Mouse (Mus musculus) MEL (cell line): Measurements from ENCODE around the gene Ssmem1. TPM values are rescaled to one million over a fixed set of nuclear protein-coding genes. Genes with fewer than 3 reads are reported as not detected.

Experiments
- DNase-seq: peaks from one replicate; pipeline ENCODE4 v3.0.0; 2011; ENCODE audit warnings: low read depth, low spot score
- H3K27ac ChIP-seq: 2 replicates; pipeline ENCODE4 v1.5.1; 2012; ENCODE audit warnings: low read depth, mild to moderate bottlenecking, control low read depth, low read length, moderate library complexity; ENCODE audit not compliant: control insufficient read depth
- H3K27me3 ChIP-seq, 2 experiments: fragments of 150-350 bp in 1 of 2; sonication (generic) in 1 of 2; 2 replicates each; pipeline ENCODE4 v1.6.1; 2012; ENCODE audit warnings: low read length in 2 of 2, mild to moderate bottlenecking in 2 of 2, improper control_type of control experiment in 1 of 2, moderate library complexity in 1 of 2; ENCODE audit not compliant: insufficient read depth in 2 of 2, control insufficient read depth in 1 of 2
- H3K36me3 ChIP-seq, 2 experiments: 2 replicates each; pipeline ENCODE4 v1.6.1; 2012 to 2014; ENCODE audit warnings: low read length in 2 of 2, improper control_type of control experiment in 1 of 2, inconsistent platforms in 1 of 2, mild to moderate bottlenecking in 1 of 2; ENCODE audit not compliant: insufficient read depth in 2 of 2, control insufficient read depth in 1 of 2
- H3K4me1 ChIP-seq, 2 experiments: fragments of 150-350 bp in 1 of 2; sonication (generic) in 1 of 2; 2 replicates each; pipeline ENCODE4 v1.6.1; 2012; ENCODE audit warnings: low read length in 2 of 2, improper control_type of control experiment in 1 of 2, mild to moderate bottlenecking in 1 of 2; ENCODE audit not compliant: insufficient read depth in 2 of 2, control insufficient read depth in 1 of 2
- H3K4me3 ChIP-seq, 2 experiments: fragments of 150-350 bp in 1 of 2; sonication (generic) in 1 of 2; 2 replicates each; pipeline ENCODE4 v1.5.1; 2012; ENCODE audit warnings: low read depth in 2 of 2, low read length in 2 of 2, mild to moderate bottlenecking in 2 of 2, moderate library complexity in 2 of 2, control low read depth in 1 of 2, improper control_type of control experiment in 1 of 2; ENCODE audit not compliant: control insufficient read depth in 1 of 2, insufficient read depth in 1 of 2
- H3K79me2 ChIP-seq: 2 replicates; pipeline ENCODE4 v1.6.1; 2012; ENCODE audit warnings: mild to moderate bottlenecking, low read length, moderate library complexity; ENCODE audit not compliant: control insufficient read depth, poor library complexity, insufficient read depth
- H3K9ac ChIP-seq: 2 replicates; pipeline ENCODE4 v1.6.1; 2012; ENCODE audit warnings: low read depth, mild to moderate bottlenecking, control low read depth, low read length, moderate library complexity; ENCODE audit not compliant: control insufficient read depth, poor library complexity, severe bottlenecking
- H3K9me3 ChIP-seq: fragments of 150-350 bp; sonication (generic); replicated peaks from 2 replicates; pipeline ENCODE4 v1.6.1; 2012; ENCODE audit warnings: mild to moderate bottlenecking, low read length, improper control_type of control experiment, moderate library complexity; ENCODE audit not compliant: insufficient read depth
- BHLHE40 ChIP-seq: IDR thresholded peaks from 2 replicates; pipeline ENCODE4 v1.6.1; 2012; ENCODE audit warnings: low read depth, mild to moderate bottlenecking, inconsistent platforms, low read length, improper control_type of control experiment, borderline replicate concordance
- CHD2 ChIP-seq: IDR thresholded peaks from 2 replicates; pipeline ENCODE4 v1.6.1; 2011; ENCODE audit warnings: low read length, improper control_type of control experiment
- CTCF ChIP-seq, 3 experiments: IDR thresholded peaks in 2 of 3; conservative IDR thresholded peaks in 1 of 3; 2 replicates each; pipeline ENCODE4 v1.5.1; 2011 to 2012; ENCODE audit warnings: low read length in 3 of 3, low read depth in 2 of 3, mild to moderate bottlenecking in 2 of 3, improper control_type of control experiment in 1 of 3, inconsistent platforms in 1 of 3, mixed read lengths in 1 of 3, moderate library complexity in 1 of 3; ENCODE audit not compliant: control insufficient read depth in 1 of 3, insufficient read depth in 1 of 3, poor library complexity in 1 of 3, severe bottlenecking in 1 of 3
- E2F4 ChIP-seq: IDR thresholded peaks from 2 replicates; pipeline ENCODE4 v1.6.1; 2011; ENCODE audit warnings: low read depth, low read length, improper control_type of control experiment, borderline replicate concordance
- ELF1 ChIP-seq: IDR thresholded peaks from 2 replicates; pipeline ENCODE4 v1.6.1; 2014; ENCODE audit warnings: low read depth, mild to moderate bottlenecking, inconsistent platforms, low read length, improper control_type of control experiment, moderate library complexity
- EP300 ChIP-seq, 2 experiments: IDR thresholded peaks; 2 replicates each; pipeline ENCODE4 v1.6.1; 2011; ENCODE audit warnings: improper control_type of control experiment in 2 of 2, low read length in 2 of 2, low read depth in 1 of 2, mild to moderate bottlenecking in 1 of 2
- GABPA ChIP-seq: IDR thresholded peaks from 2 replicates; pipeline ENCODE4 v1.6.1; 2012; ENCODE audit warnings: low read depth, mild to moderate bottlenecking, inconsistent platforms, low read length, improper control_type of control experiment, moderate library complexity
- KAT2A ChIP-seq: conservative IDR thresholded peaks from 2 replicates; pipeline ENCODE4 v1.6.1; 2012; ENCODE audit warnings: low read depth, low read length, improper control_type of control experiment, inconsistent platforms
- MAZ ChIP-seq: IDR thresholded peaks from 2 replicates; pipeline ENCODE4 v1.6.1; 2012; ENCODE audit warnings: low read depth, mild to moderate bottlenecking, inconsistent platforms, low read length, improper control_type of control experiment
- MEF2A ChIP-seq: IDR thresholded peaks from 2 replicates; pipeline ENCODE4 v1.6.1; 2014; ENCODE audit warnings: low read depth, mild to moderate bottlenecking, inconsistent platforms, low read length, improper control_type of control experiment; ENCODE audit not compliant: poor library complexity, insufficient replicate concordance, severe bottlenecking; ENCODE audit errors: extremely low read depth
- MXI1 ChIP-seq: IDR thresholded peaks from 2 replicates; pipeline ENCODE4 v1.6.1; 2011; ENCODE audit warnings: mild to moderate bottlenecking, low read depth, low read length, improper control_type of control experiment
- MYB ChIP-seq: IDR thresholded peaks from 2 replicates; pipeline ENCODE4 v1.6.1; 2011; ENCODE audit warnings: mild to moderate bottlenecking, low read depth, low read length, improper control_type of control experiment
- MYC ChIP-seq: IDR thresholded peaks from 2 replicates; pipeline ENCODE4 v1.6.1; 2011; ENCODE audit warnings: low read depth, mild to moderate bottlenecking, low read length, improper control_type of control experiment, moderate library complexity
- NRF1 ChIP-seq: IDR thresholded peaks from 2 replicates; pipeline ENCODE4 v1.6.1; 2014; ENCODE audit warnings: low read depth, mild to moderate bottlenecking, inconsistent platforms, low read length, improper control_type of control experiment, moderate library complexity; ENCODE audit not compliant: poor library complexity, insufficient read depth, severe bottlenecking
- POLR2AphosphoS2 ChIP-seq: IDR thresholded peaks from 2 replicates; pipeline ENCODE4 v1.6.1; 2011; ENCODE audit warnings: low read length, improper control_type of control experiment
- POLR2AphosphoS5 ChIP-seq: IDR thresholded peaks from 2 replicates; pipeline ENCODE4 v1.6.1; 2012; ENCODE audit warnings: low read depth, borderline replicate concordance, mild to moderate bottlenecking, inconsistent platforms, low read length, moderate library complexity, mixed read lengths
- TCF12 ChIP-seq: IDR thresholded peaks from 2 replicates; pipeline ENCODE4 v1.6.1; 2014; ENCODE audit warnings: low read depth, mild to moderate bottlenecking, inconsistent platforms, low read length, improper control_type of control experiment, moderate library complexity
- UBTF ChIP-seq: IDR thresholded peaks from 2 replicates; pipeline ENCODE4 v1.6.1; 2012; ENCODE audit warnings: low read depth, mild to moderate bottlenecking, inconsistent platforms, low read length, improper control_type of control experiment, moderate library complexity, borderline replicate concordance; ENCODE audit not compliant: insufficient read depth
- ZNF384 ChIP-seq: IDR thresholded peaks from 2 replicates; pipeline ENCODE4 v1.6.1; 2012; ENCODE audit warnings: low read depth, mild to moderate bottlenecking, inconsistent platforms, low read length, improper control_type of control experiment
- polyA plus RNA-seq, 2 experiments: library from polyadenylated mRNA; stranded (reverse) in 1 of 2; unstranded in 1 of 2; fragments of >175 nt in 1 of 2; fragments of >200 nt in 1 of 2; gene quantifications; 2 replicates each; pipeline versions ENCODE4 v1.2.1 to v1.2.4; 2012; ENCODE audit warnings: low replicate concordance in 2 of 2, low read depth in 1 of 2; ENCODE audit not compliant: insufficient read length in 2 of 2, insufficient read depth in 1 of 2, missing spikeins in 1 of 2
- total RNA-seq: library from RNA; depleted of rRNA; stranded (reverse); fragments of 300-350 nt; gene quantifications from 2 replicates; pipeline ENCODE4 v1.2.3, GENCODE M21; 2012

Gene Ssmem1
- total and polyA plus RNA-seq, 3 experiments: 0.08 to 0.13 TPM; not detected in 1

- DNase-seq: no peak
- H3K36me3 ChIP-seq: peaks cover 0 to 5% of the 10 kb centered on the region in 2 experiments; a peak in 1 of 4 replicates
Measured at GRCm38 (mm10) chr6:30469370-30469769, 40.3 kb upstream of the Ssmem1 start.

GRCm38 (mm10) chr6:30471706-30472105 lies 37.9 kb upstream of the Ssmem1 start:
- TF ChIP-seq TCF12 (no peak), MYB (no peak), MYC (no peak), NRF1 (no peak), MEF2A (no peak), GABPA (no peak), ELF1 (no peak), POLR2AphosphoS2 (no peak), E2F4 (no peak), POLR2AphosphoS5 (no peak), MXI1 (no peak), KAT2A (no peak)

More at GRCm38 (mm10) chr6:30469370-30469769, 40.3 kb upstream of the Ssmem1 start:
- peak overlapping the region in 1 of 2 experiments; percentile 54; a peak in 1 of 4 replicates for H3K4me3 ChIP-seq
- H3K9me3 ChIP-seq: no peaks in the 10 kb centered on the region
- TF ChIP-seq NRF1 (no peak), EP300 (IDR thresholded peaks at IDR 0.05; ENCODE audit: low read depth in 1 of 2, low read length in 2 of 2) (no peak), POLR2AphosphoS5 (no peak), CTCF (IDR thresholded peaks at IDR 0.05 in 2 of 3, conservative IDR thresholded peaks at IDR 0.05 in 1 of 3; ENCODE audit: control insufficient read depth in 1 of 3, insufficient read depth in 1 of 3, low read depth in 2 of 3, low read length in 3 of 3, poor library complexity in 1 of 3, severe bottlenecking in 1 of 3) (no peak), MYC (no peak), CHD2 (no peak), UBTF (no peak), BHLHE40 (no peak), ZNF384 (no peak), MAZ (no peak)
- H3K27ac ChIP-seq: no peak overlapping the region
- H3K9ac ChIP-seq: no peak overlapping the region
- no peaks in the 10 kb centered on the region for H3K79me2 ChIP-seq
- peaks cover 2 to 8% of the 10 kb centered on the region in 2 experiments for H3K4me1 ChIP-seq
- no peaks in the 10 kb centered on the region for H3K27me3 ChIP-seq

More at GRCm38 (mm10) chr6:30471706-30472105, 37.9 kb upstream of the Ssmem1 start:
- no peak for DNase-seq
- Histone ChIP-seq H3K9me3 (no peaks in the 10 kb centered on the region), H3K27me3 (no peaks in the 10 kb centered on the region), H3K4me3 (no peak overlapping the region), H3K27ac (no peak overlapping the region), H3K4me1 (peaks cover 2 to 3% of the 10 kb centered on the region in 2 experiments; a peak in 1 of 4 replicates), H3K36me3 (peaks cover 0 to 2% of the 10 kb centered on the region in 2 experiments; a peak in 1 of 4 replicates), H3K79me2 (no peaks in the 10 kb centered on the region), H3K9ac (no peak overlapping the region)
